Mouse (Mus musculus) lung, adult 18-20 months (tissue): ENCODE measurements around the gene Sarnp.

Source experiments
- DNase-seq, 2 experiments: peaks; one replicate each; pipeline ENCODE4 v3.0.0; 2022; ENCODE audit warnings: mixed read lengths in 2 of 2

Sarnp gene

GRCm38 (mm10) chr10:128817033-128817432 lies at the start of gene Sarnp:
Gene Sarnp, plus strand, starts transcription at chr10:128817333.
- DNase-seq: no peak

DNA sequence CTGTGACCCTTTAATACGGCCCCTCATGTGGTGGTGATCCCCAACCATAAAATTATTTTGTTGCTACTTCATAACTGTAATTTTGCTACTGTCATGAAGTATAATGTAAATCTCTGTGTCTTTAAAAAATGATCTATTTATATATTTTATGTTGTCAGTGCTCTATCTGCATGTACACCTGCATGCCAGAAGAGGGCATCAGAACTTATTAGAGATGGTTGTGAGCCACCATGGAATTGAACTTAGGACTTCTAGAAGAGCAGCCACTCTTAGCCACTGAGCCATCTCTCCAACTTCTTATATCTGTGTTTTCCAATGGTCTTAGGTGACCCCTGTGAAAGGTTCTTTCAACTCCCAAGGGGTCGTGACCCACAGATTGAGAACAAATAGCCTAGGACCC lies 44.2 kb upstream of the Sarnp start:
- DNase-seq: no peak

DNA sequence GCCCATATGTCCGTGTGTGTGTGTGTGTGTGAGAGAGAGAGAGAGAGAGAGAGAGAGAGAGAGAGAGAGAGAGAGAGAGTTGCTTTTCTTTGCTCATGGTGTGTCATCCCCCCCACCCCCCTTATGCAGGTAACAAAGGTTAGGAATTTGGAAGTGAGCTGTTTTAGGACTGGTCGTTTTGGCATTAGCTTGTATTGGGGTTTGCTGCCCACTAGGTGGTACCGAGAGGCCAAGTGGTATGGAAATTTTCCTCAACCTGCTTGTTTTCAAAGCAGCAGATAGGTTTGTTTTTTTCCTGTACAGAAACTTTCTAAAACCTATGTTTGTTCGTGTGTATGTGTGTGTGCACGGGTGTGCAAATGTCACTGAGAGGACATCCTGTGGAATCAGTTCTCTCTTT lies 43.4 kb upstream of the Sarnp start:
- no peak for DNase-seq

DNA sequence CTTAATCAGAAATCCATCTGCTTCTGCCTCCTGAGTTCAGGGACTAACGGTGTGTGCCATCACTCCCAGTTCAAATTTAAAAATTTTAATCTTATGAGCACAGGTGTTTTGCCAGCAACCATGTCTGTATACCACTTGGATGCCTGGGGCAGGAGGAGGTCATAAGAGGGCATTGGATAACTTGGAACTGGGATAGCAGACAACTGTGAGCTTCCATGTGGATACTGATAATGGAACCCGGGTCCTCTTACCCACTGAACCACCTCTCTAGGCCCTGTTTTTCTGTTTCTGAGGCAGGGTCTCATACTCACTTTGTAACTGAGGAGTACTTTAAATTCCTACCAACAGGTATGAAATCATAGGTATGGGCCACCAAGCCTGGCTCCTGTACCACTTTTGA lies 38.7 kb upstream of the Sarnp start:
- DNase-seq: no peak

GRCm38 (mm10) chr10:128779011-128779795 lies 37.9 kb upstream of the Sarnp start:
- DNase-seq: peak; percentile 88 to 93

GRCm38 (mm10) chr10:128780200-128780599 lies 36.9 kb upstream of the Sarnp start:
- peak; percentile 24 to 25 for DNase-seq

- peak; percentile 30 to 31 for DNase-seq
These were observed 26.6 kb upstream of the Sarnp start, which contains the start of gene Mmp19 for GRCm38 (mm10) chr10:128790398-128791124. Gene Mmp19, plus strand, starts transcription at chr10:128790910.

GRCm38 (mm10) chr10:128792041-128792440 lies 25.1 kb upstream of the Sarnp start:
- DNase-seq: no peak

GRCm38 (mm10) chr10:128793258-128793657 lies 23.9 kb upstream of the Sarnp start:
- DNase-seq: no peak

DNA sequence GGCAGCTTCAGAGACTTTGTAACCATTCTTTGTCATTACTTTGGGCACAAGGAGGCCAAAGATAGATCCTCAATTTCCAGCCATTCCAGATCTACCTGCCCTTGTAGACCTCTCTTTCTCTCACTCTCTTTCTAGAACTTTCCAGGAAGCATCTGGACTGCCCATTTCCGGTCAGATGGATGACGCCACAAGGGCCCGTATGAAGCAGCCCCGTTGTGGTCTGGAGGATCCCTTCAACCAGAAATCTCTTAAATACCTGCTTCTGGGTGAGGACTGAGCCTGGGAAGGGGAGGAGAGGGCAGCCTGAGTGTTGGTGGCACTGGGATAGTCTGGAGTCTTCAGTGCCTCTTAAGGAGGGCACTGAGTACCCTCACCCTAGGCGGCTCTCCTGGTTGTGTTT lies 22.7 kb upstream of the Sarnp start:
- DNase-seq: no peak

GRCm38 (mm10) chr10:128795581-128795980 lies 21.6 kb upstream of the Sarnp start:
- DNase-seq: no peak

DNA sequence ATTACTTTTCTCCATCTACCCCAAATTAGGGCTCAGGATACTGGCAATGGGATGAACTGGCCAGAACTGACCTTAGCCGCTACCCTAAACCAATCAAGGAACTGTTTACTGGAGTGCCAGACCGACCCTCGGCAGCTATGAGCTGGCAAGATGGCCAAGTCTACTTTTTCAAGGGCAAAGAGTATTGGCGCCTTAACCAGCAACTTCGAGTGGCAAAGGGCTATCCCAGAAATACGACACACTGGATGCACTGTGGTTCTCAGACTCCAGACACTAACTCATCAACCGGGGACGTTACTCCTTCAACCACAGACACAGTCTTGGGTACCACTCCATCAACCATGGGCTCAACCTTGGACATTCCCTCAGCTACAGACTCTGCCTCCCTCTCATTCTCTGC lies 18.5 kb upstream of the Sarnp start:
- DNase-seq: no peak

- DNase-seq: no peak
These were observed 15.1 kb upstream of the Sarnp start for GRCm38 (mm10) chr10:128801981-128802495.

- no peak for DNase-seq
These were observed 14.2 kb upstream of the Sarnp start for GRCm38 (mm10) chr10:128802956-128803355.

GRCm38 (mm10) chr10:128803361-128803760 lies 13.8 kb upstream of the Sarnp start:
- no peak for DNase-seq

GRCm38 (mm10) chr10:128803771-128804270 lies 13.3 kb upstream of the Sarnp start, which contains the start of gene Dnajc14:
Gene Dnajc14, plus strand, starts transcription at chr10:128804062.
- DNase-seq: peak; percentile 60 to 68

GRCm38 (mm10) chr10:128804271-128805091 lies 12.7 kb upstream of the Sarnp start, which contains the start of gene Tmem198b:
Gene Tmem198b, minus strand, starts transcription at chr10:128804370.
- peak; percentile 58 to 62 for DNase-seq

GRCm38 (mm10) chr10:128805092-128806000 lies 11.8 kb upstream of the Sarnp start:
- DNase-seq: peak; percentile 97

- no peak for DNase-seq
These were observed 11.0 kb upstream of the Sarnp start for GRCm38 (mm10) chr10:128806086-128806485.

GRCm38 (mm10) chr10:128807018-128807417 lies 10.1 kb upstream of the Sarnp start:
- no peak for DNase-seq

GRCm38 (mm10) chr10:128820217-128820616 lies 3.1 kb downstream of the Sarnp start:
- no peak for DNase-seq
